Mouse (Mus musculus) MEL (cell line): ENCODE measurements at regions not wholly inside any gene's neighbourhood (a gene's known extent, or its start where the extent isn't known, plus 50 kb on each side); places are given as distances from the start of the nearest gene placed in this dataset.

Experiments used
- DNase-seq: peaks from one replicate; pipeline ENCODE4 v3.0.0; 2011; ENCODE audit warnings: low read depth, low spot score
- H3K27ac ChIP-seq: 2 replicates; pipeline ENCODE4 v1.5.1; 2012; ENCODE audit warnings: low read depth, mild to moderate bottlenecking, control low read depth, low read length, moderate library complexity; ENCODE audit not compliant: control insufficient read depth
- H3K27me3 ChIP-seq, 2 experiments: fragments of 150-350 bp in 1 of 2; sonication (generic) in 1 of 2; 2 replicates each; pipeline ENCODE4 v1.6.1; 2012; ENCODE audit warnings: low read length in 2 of 2, mild to moderate bottlenecking in 2 of 2, improper control_type of control experiment in 1 of 2, moderate library complexity in 1 of 2; ENCODE audit not compliant: insufficient read depth in 2 of 2, control insufficient read depth in 1 of 2
- H3K36me3 ChIP-seq, 2 experiments: 2 replicates each; pipeline ENCODE4 v1.6.1; 2012 to 2014; ENCODE audit warnings: low read length in 2 of 2, improper control_type of control experiment in 1 of 2, inconsistent platforms in 1 of 2, mild to moderate bottlenecking in 1 of 2; ENCODE audit not compliant: insufficient read depth in 2 of 2, control insufficient read depth in 1 of 2
- H3K4me1 ChIP-seq, 2 experiments: fragments of 150-350 bp in 1 of 2; sonication (generic) in 1 of 2; 2 replicates each; pipeline ENCODE4 v1.6.1; 2012; ENCODE audit warnings: low read length in 2 of 2, improper control_type of control experiment in 1 of 2, mild to moderate bottlenecking in 1 of 2; ENCODE audit not compliant: insufficient read depth in 2 of 2, control insufficient read depth in 1 of 2
- H3K4me3 ChIP-seq, 2 experiments: fragments of 150-350 bp in 1 of 2; sonication (generic) in 1 of 2; 2 replicates each; pipeline ENCODE4 v1.5.1; 2012; ENCODE audit warnings: low read depth in 2 of 2, low read length in 2 of 2, mild to moderate bottlenecking in 2 of 2, moderate library complexity in 2 of 2, control low read depth in 1 of 2, improper control_type of control experiment in 1 of 2; ENCODE audit not compliant: control insufficient read depth in 1 of 2, insufficient read depth in 1 of 2
- H3K79me2 ChIP-seq: 2 replicates; pipeline ENCODE4 v1.6.1; 2012; ENCODE audit warnings: mild to moderate bottlenecking, low read length, moderate library complexity; ENCODE audit not compliant: control insufficient read depth, poor library complexity, insufficient read depth
- H3K9ac ChIP-seq: 2 replicates; pipeline ENCODE4 v1.6.1; 2012; ENCODE audit warnings: low read depth, mild to moderate bottlenecking, control low read depth, low read length, moderate library complexity; ENCODE audit not compliant: control insufficient read depth, poor library complexity, severe bottlenecking
- H3K9me3 ChIP-seq: fragments of 150-350 bp; sonication (generic); replicated peaks from 2 replicates; pipeline ENCODE4 v1.6.1; 2012; ENCODE audit warnings: mild to moderate bottlenecking, low read length, improper control_type of control experiment, moderate library complexity; ENCODE audit not compliant: insufficient read depth
- CHD1 ChIP-seq: IDR thresholded peaks from 2 replicates; pipeline ENCODE4 v1.6.1; 2012; ENCODE audit warnings: low read depth, mild to moderate bottlenecking, inconsistent platforms, low read length, improper control_type of control experiment
- CTCF ChIP-seq, 3 experiments: IDR thresholded peaks in 2 of 3; conservative IDR thresholded peaks in 1 of 3; 2 replicates each; pipeline ENCODE4 v1.5.1; 2011 to 2012; ENCODE audit warnings: low read length in 3 of 3, low read depth in 2 of 3, mild to moderate bottlenecking in 2 of 3, improper control_type of control experiment in 1 of 3, inconsistent platforms in 1 of 3, mixed read lengths in 1 of 3, moderate library complexity in 1 of 3; ENCODE audit not compliant: control insufficient read depth in 1 of 3, insufficient read depth in 1 of 3, poor library complexity in 1 of 3, severe bottlenecking in 1 of 3
- E2F4 ChIP-seq: IDR thresholded peaks from 2 replicates; pipeline ENCODE4 v1.6.1; 2011; ENCODE audit warnings: low read depth, low read length, improper control_type of control experiment, borderline replicate concordance
- EP300 ChIP-seq, 2 experiments: IDR thresholded peaks; 2 replicates each; pipeline ENCODE4 v1.6.1; 2011; ENCODE audit warnings: improper control_type of control experiment in 2 of 2, low read length in 2 of 2, low read depth in 1 of 2, mild to moderate bottlenecking in 1 of 2
- GATA1 ChIP-seq: IDR thresholded peaks from 2 replicates; pipeline ENCODE4 v1.6.1; 2011; ENCODE audit warnings: low read depth, low read length, improper control_type of control experiment
- HCFC1 ChIP-seq: IDR thresholded peaks from 2 replicates; pipeline ENCODE4 v1.6.1; 2012; ENCODE audit warnings: low read depth, mild to moderate bottlenecking, inconsistent platforms, low read length, improper control_type of control experiment, moderate library complexity
- KAT2A ChIP-seq: conservative IDR thresholded peaks from 2 replicates; pipeline ENCODE4 v1.6.1; 2012; ENCODE audit warnings: low read depth, low read length, improper control_type of control experiment, inconsistent platforms
- MEF2A ChIP-seq: IDR thresholded peaks from 2 replicates; pipeline ENCODE4 v1.6.1; 2014; ENCODE audit warnings: low read depth, mild to moderate bottlenecking, inconsistent platforms, low read length, improper control_type of control experiment; ENCODE audit not compliant: poor library complexity, insufficient replicate concordance, severe bottlenecking; ENCODE audit errors: extremely low read depth
- MXI1 ChIP-seq: IDR thresholded peaks from 2 replicates; pipeline ENCODE4 v1.6.1; 2011; ENCODE audit warnings: mild to moderate bottlenecking, low read depth, low read length, improper control_type of control experiment
- MYB ChIP-seq: IDR thresholded peaks from 2 replicates; pipeline ENCODE4 v1.6.1; 2011; ENCODE audit warnings: mild to moderate bottlenecking, low read depth, low read length, improper control_type of control experiment
- MYC ChIP-seq: IDR thresholded peaks from 2 replicates; pipeline ENCODE4 v1.6.1; 2011; ENCODE audit warnings: low read depth, mild to moderate bottlenecking, low read length, improper control_type of control experiment, moderate library complexity
- NELFE ChIP-seq: IDR thresholded peaks from 2 replicates; pipeline ENCODE4 v1.6.1; 2011; ENCODE audit warnings: low read depth, low read length, improper control_type of control experiment
- RCOR1 ChIP-seq: IDR thresholded peaks from 2 replicates; pipeline ENCODE4 v1.6.1; 2012; ENCODE audit warnings: low read depth, mild to moderate bottlenecking, inconsistent platforms, low read length, improper control_type of control experiment
- SIN3A ChIP-seq: IDR thresholded peaks from 2 replicates; pipeline ENCODE4 v1.6.1; 2012; ENCODE audit warnings: low read length, improper control_type of control experiment, inconsistent platforms
- SMC3 ChIP-seq: IDR thresholded peaks from 2 replicates; pipeline ENCODE4 v1.6.1; 2011; ENCODE audit warnings: low read depth, low read length, improper control_type of control experiment
- TAL1 ChIP-seq: IDR thresholded peaks from 2 replicates; pipeline ENCODE4 v1.6.1; 2012; ENCODE audit warnings: mild to moderate bottlenecking, inconsistent platforms, low read length, moderate library complexity, mixed read lengths
- TBP ChIP-seq: IDR thresholded peaks from 2 replicates; pipeline ENCODE4 v1.8.0; 2011; ENCODE audit warnings: low read depth, low read length, improper control_type of control experiment
- USF1 ChIP-seq: IDR thresholded peaks from 2 replicates; pipeline ENCODE4 v1.6.1; 2014; ENCODE audit warnings: low read depth, mild to moderate bottlenecking, inconsistent platforms, low read length, improper control_type of control experiment, moderate library complexity
- USF2 ChIP-seq, 2 experiments: IDR thresholded peaks; 2 replicates each; pipeline ENCODE4 v1.6.1; 2011 to 2012; ENCODE audit warnings: improper control_type of control experiment in 2 of 2, low read length in 2 of 2, borderline replicate concordance in 1 of 2, inconsistent platforms in 1 of 2, low read depth in 1 of 2, mild to moderate bottlenecking in 1 of 2; ENCODE audit not compliant: insufficient read depth in 1 of 2
- ZKSCAN1 ChIP-seq: IDR thresholded peaks from 2 replicates; pipeline ENCODE4 v1.6.1; 2012; ENCODE audit warnings: low read depth, mild to moderate bottlenecking, inconsistent platforms, low read length, improper control_type of control experiment, moderate library complexity
- ZMIZ1 ChIP-seq: IDR thresholded peaks from 2 replicates; pipeline ENCODE4 v1.6.1; 2012; ENCODE audit warnings: low read depth, mild to moderate bottlenecking, inconsistent platforms, low read length, improper control_type of control experiment, moderate library complexity

GRCm38 (mm10) chr15:25026786-25027461 is 386.6 kb downstream of the Basp1 start:
- Histone ChIP-seq H3K36me3 (no peaks in the 10 kb centered on the region), H3K4me1 (no peaks in the 10 kb centered on the region), H3K9ac (no peak overlapping the region), H3K79me2 (no peaks in the 10 kb centered on the region), H3K9me3 (no peaks in the 10 kb centered on the region; the same call in 1 of the 2 replicates), H3K27ac (no peak overlapping the region), H3K4me3 (no peak overlapping the region), H3K27me3 (no peaks in the 10 kb centered on the region)
- TF ChIP-seq CTCF (IDR thresholded peaks at IDR 0.05 in 2 of 3, conservative IDR thresholded peaks at IDR 0.05 in 1 of 3; ENCODE audit: control insufficient read depth in 1 of 3, insufficient read depth in 1 of 3, low read depth in 2 of 3, low read length in 3 of 3, poor library complexity in 1 of 3, severe bottlenecking in 1 of 3) (no peak), MYB (no peak), MXI1 (no peak), MYC (no peak), USF2 (IDR thresholded peaks at IDR 0.05; ENCODE audit: borderline replicate concordance in 1 of 2, insufficient read depth in 1 of 2, low read depth in 1 of 2, low read length in 2 of 2) (no peak), CHD1 (no peak), HCFC1 (no peak), MEF2A (no peak), USF1 (no peak), ZKSCAN1 (no peak), KAT2A (no peak), SIN3A (no peak)
- no peak for DNase-seq

- H3K27me3 ChIP-seq, result no peaks in the 10 kb centered on the region
Measured at GRCm38 (mm10) chr15:25026351-25026750, 387.2 kb downstream of the Basp1 start.

More at GRCm38 (mm10) chr15:25026351-25026750, 387.2 kb downstream of the Basp1 start:
- Histone ChIP-seq H3K4me1 (no peaks in the 10 kb centered on the region), H3K27ac (no peak overlapping the region), H3K9me3 (no peaks in the 10 kb centered on the region; the same call in 1 of the 2 replicates), H3K79me2 (no peaks in the 10 kb centered on the region), H3K36me3 (no peaks in the 10 kb centered on the region), H3K4me3 (no peak overlapping the region), H3K9ac (no peak overlapping the region)
- DNase-seq, result no peak
- TF ChIP-seq NELFE (no peak), MXI1 (no peak), TBP (no peak), E2F4 (no peak), GATA1 (no peak), CTCF (IDR thresholded peaks at IDR 0.05 in 2 of 3, conservative IDR thresholded peaks at IDR 0.05 in 1 of 3; ENCODE audit: control insufficient read depth in 1 of 3, insufficient read depth in 1 of 3, low read depth in 2 of 3, low read length in 3 of 3, poor library complexity in 1 of 3, severe bottlenecking in 1 of 3) (no peak), ZMIZ1 (no peak), SMC3 (no peak), TAL1 (no peak), EP300 (IDR thresholded peaks at IDR 0.05; ENCODE audit: low read depth in 1 of 2, low read length in 2 of 2) (no peak), MEF2A (no peak), SIN3A (no peak), RCOR1 (no peak)
